Mouse (Mus musculus): ENCODE data around the gene Slc13a5. TPM values are rescaled to one million over a fixed set of nuclear protein-coding genes. Genes with fewer than 3 reads are reported as not detected.

Gene Slc13a5
- not detected for polyA plus RNA-seq (2017; shearing (Covaris generic))

GRCm38 (mm10) chr11:72266960-72267560 lies at the start of gene Slc13a5:
Gene Slc13a5, minus strand, starts transcription at chr11:72267222.

GRCm38 (mm10) chr11:72314151-72314895 lies 47.3 kb upstream of the Slc13a5 start, which contains the start of gene Fbxo39:
Gene Fbxo39, plus strand, starts transcription at chr11:72314444.

GRCm38 (mm10) chr11:72301334-72301733 lies 34.3 kb upstream of the Slc13a5 start, which contains the start of gene Xaf1:
Gene Xaf1, plus strand, starts transcription at chr11:72301629.

GRCm38 (mm10) chr11:72215410-72215797 lies 51.6 kb downstream of the Slc13a5 start, which contains the start of gene Med31:
Gene Med31, minus strand, starts transcription at chr11:72215592.

GRCm38 (mm10) chr11:72207204-72207833 lies 59.7 kb downstream of the Slc13a5 start, which contains the start of the genes 4933427D14Rik and Txndc17:
Gene 4933427D14Rik, minus strand, starts transcription at chr11:72207459.
Gene Txndc17, plus strand, starts transcription at chr11:72207547.

GRCm38 (mm10) chr11:72206341-72207203 lies 60.5 kb downstream of the Slc13a5 start, which contains the start of gene Gm43951:
Gene Gm43951, minus strand, starts transcription at chr11:72206840.

Other genes starting within 250 kb of the Slc13a5 start
- 0.45 TPM for gene Aipl1, start 229.7 kb downstream of the Slc13a5 start, polyA plus RNA-seq (2017; shearing (Covaris generic))
- 2.0 TPM for gene Pimreg, start 225.2 kb downstream of the Slc13a5 start, polyA plus RNA-seq (2017; shearing (Covaris generic))
- gene Pitpnm3, start 131.4 kb downstream of the Slc13a5 start, polyA plus RNA-seq (2017; shearing (Covaris generic)) = 0.06 TPM
- gene Gm43951, start 60.4 kb downstream of the Slc13a5 start, polyA plus RNA-seq (2017; shearing (Covaris generic)) = 0.14 TPM
- gene 4933427D14Rik, start 59.8 kb downstream of the Slc13a5 start, polyA plus RNA-seq (2017; shearing (Covaris generic)) = 21.7 TPM
- 87.8 TPM for gene Txndc17, start 59.7 kb downstream of the Slc13a5 start, polyA plus RNA-seq (2017; shearing (Covaris generic))
- 19.8 TPM for gene Med31, start 51.6 kb downstream of the Slc13a5 start, polyA plus RNA-seq (2017; shearing (Covaris generic))
- gene Xaf1, start 34.4 kb upstream of the Slc13a5 start, polyA plus RNA-seq (2017; shearing (Covaris generic)) = 90.2 TPM
- 0.65 TPM for gene Fbxo39, start 47.2 kb upstream of the Slc13a5 start, polyA plus RNA-seq (2017; shearing (Covaris generic))
- not detected for gene Tekt1, start 95.2 kb upstream of the Slc13a5 start, polyA plus RNA-seq (2017; shearing (Covaris generic))
- not detected for gene Smtnl2, start 144.5 kb upstream of the Slc13a5 start, polyA plus RNA-seq (2017; shearing (Covaris generic))
- not detected for gene Ggt6, start 168.3 kb upstream of the Slc13a5 start, polyA plus RNA-seq (2017; shearing (Covaris generic))
- 122 TPM for gene Mybbp1a, start 174.1 kb upstream of the Slc13a5 start, polyA plus RNA-seq (2017; shearing (Covaris generic))
- not detected for gene Spns2, start 222.7 kb upstream of the Slc13a5 start, polyA plus RNA-seq (2017; shearing (Covaris generic))